Mouse (Mus musculus) heart, adult 18-20 months (tissue): ENCODE data around the gene Inka2. TPM values are rescaled to one million over a fixed set of nuclear protein-coding genes. Genes with fewer than 3 reads are reported as not detected.
A peak's percentile ranks its signal among the peaks of the same experiment; 100 is the strongest.

Source experiments
- DNase-seq, 2 experiments: peaks; one replicate each; pipeline ENCODE4 v3.0.0; 2021 to 2022; ENCODE audit warnings: mixed read lengths in 1 of 2
- total RNA-seq, 2 experiments: library from RNA; stranded (reverse); gene quantifications; 2 replicates each; pipeline ENCODE4 v1.2.3; 2021

The Inka2 gene
- total RNA-seq, 2 experiments from 2014 or later: 16.4 to 16.5 TPM

- DNase-seq: no peak
Observed at GRCm38 (mm10) chr3:105721681-105722201, 17.3 kb downstream of the Inka2 start.

GRCm38 (mm10) chr3:105722510-105722909, 18.1 kb downstream of the Inka2 start:
- peak in 1 of 2 experiments; percentile 58 for DNase-seq

- peak; percentile 65 to 87 for DNase-seq
Observed at GRCm38 (mm10) chr3:105726037-105726436, 21.6 kb downstream of the Inka2 start.

GRCm38 (mm10) chr3:105732360-105732759, 28.0 kb downstream of the Inka2 start:
- no peak for DNase-seq

- no peak for DNase-seq
Observed at GRCm38 (mm10) chr3:105733538-105733937, 29.1 kb downstream of the Inka2 start.

GRCm38 (mm10) chr3:105735285-105735684, 30.9 kb downstream of the Inka2 start:
- DNase-seq: no peak

- no peak for DNase-seq
Observed at GRCm38 (mm10) chr3:105736148-105736547, 31.7 kb downstream of the Inka2 start.

GRCm38 (mm10) chr3:105737070-105737469, 32.7 kb downstream of the Inka2 start:
- no peak for DNase-seq

- DNase-seq: no peak
Observed at GRCm38 (mm10) chr3:105737666-105738065, 33.3 kb downstream of the Inka2 start.

GRCm38 (mm10) chr3:105746542-105746941, 42.1 kb downstream of the Inka2 start:
- DNase-seq: no peak

- DNase-seq: no peak
Observed at GRCm38 (mm10) chr3:105750810-105751209, 46.4 kb downstream of the Inka2 start.

GRCm38 (mm10) chr3:105754184-105754583, 49.8 kb downstream of the Inka2 start:
- DNase-seq: no peak

- no peak for DNase-seq
Observed at GRCm38 (mm10) chr3:105755123-105755522, 50.7 kb downstream of the Inka2 start.

- no peak for DNase-seq
Observed at GRCm38 (mm10) chr3:105756505-105756904, 52.1 kb downstream of the Inka2 start.

- DNase-seq: no peak
Observed at GRCm38 (mm10) chr3:105757323-105758083, 53.1 kb downstream of the Inka2 start.

GRCm38 (mm10) chr3:105758098-105758497, 53.7 kb downstream of the Inka2 start:
- no peak for DNase-seq

- DNase-seq: peak in 1 of 2 experiments; percentile 45
Observed at GRCm38 (mm10) chr3:105758658-105759057, 54.3 kb downstream of the Inka2 start.

- no peak for DNase-seq
Observed at GRCm38 (mm10) chr3:105760063-105760462, 55.7 kb downstream of the Inka2 start.

GRCm38 (mm10) chr3:105763132-105763851, 58.9 kb downstream of the Inka2 start:
- DNase-seq: no peak

GRCm38 (mm10) chr3:105768529-105768928, 64.1 kb downstream of the Inka2 start:
- no peak for DNase-seq

- no peak for DNase-seq
Observed at GRCm38 (mm10) chr3:105769380-105769779, 65.0 kb downstream of the Inka2 start.
